Mouse (Mus musculus): Measurements from ENCODE around the gene Commd7.

Commd7 gene

GRCm38 (mm10) chr2:153618889-153619288 is 13.7 kb downstream of the Commd7 start:
- DNase-seq (ENCODE audit: low read depth): no peak

GRCm38 (mm10) chr2:153618439-153618838 is 14.1 kb downstream of the Commd7 start:
- no peak for DNase-seq (ENCODE audit: low read depth)

GRCm38 (mm10) chr2:153616893-153617292 is 15.7 kb downstream of the Commd7 start:
- no peak for DNase-seq (ENCODE audit: low read depth)

GRCm38 (mm10) chr2:153612594-153613281 is 19.8 kb downstream of the Commd7 start:
- DNase-seq (ENCODE audit: low read depth): peak; percentile 68

GRCm38 (mm10) chr2:153611743-153612142 is 20.8 kb downstream of the Commd7 start:
- no peak for DNase-seq (ENCODE audit: low read depth)

- DNase-seq (ENCODE audit: low read depth): no peak
These were observed 21.3 kb downstream of the Commd7 start for GRCm38 (mm10) chr2:153611241-153611630.

GRCm38 (mm10) chr2:153610426-153611240 is 21.9 kb downstream of the Commd7 start:
- no peak for DNase-seq (ENCODE audit: low read depth)

GRCm38 (mm10) chr2:153609548-153609947 is 23.0 kb downstream of the Commd7 start:
- peak; percentile 81 for DNase-seq (ENCODE audit: low read depth)

GRCm38 (mm10) chr2:153609058-153609457 is 23.5 kb downstream of the Commd7 start:
- DNase-seq (ENCODE audit: low read depth): no peak

- DNase-seq (ENCODE audit: low read depth): no peak
These were observed 24.6 kb downstream of the Commd7 start for GRCm38 (mm10) chr2:153607870-153608515.

GRCm38 (mm10) chr2:153606421-153606820 is 26.2 kb downstream of the Commd7 start:
- DNase-seq (ENCODE audit: low read depth): no peak

GRCm38 (mm10) chr2:153603724-153604123 is 28.9 kb downstream of the Commd7 start:
- no peak for DNase-seq (ENCODE audit: low read depth)

GRCm38 (mm10) chr2:153600667-153601648 is 31.6 kb downstream of the Commd7 start:
- peak; percentile 38 for DNase-seq (ENCODE audit: low read depth)

- DNase-seq (ENCODE audit: low read depth): peak; percentile 53
These were observed 32.4 kb downstream of the Commd7 start for GRCm38 (mm10) chr2:153600021-153600666.

GRCm38 (mm10) chr2:153597626-153598025 is 35.0 kb downstream of the Commd7 start:
- no peak for DNase-seq (ENCODE audit: low read depth)

GRCm38 (mm10) chr2:153597014-153597413 is 35.6 kb downstream of the Commd7 start:
- DNase-seq (ENCODE audit: low read depth): no peak

GRCm38 (mm10) chr2:153594998-153595397 is 37.6 kb downstream of the Commd7 start:
- no peak for DNase-seq (ENCODE audit: low read depth)

- DNase-seq (ENCODE audit: low read depth): no peak
These were observed 39.4 kb downstream of the Commd7 start for GRCm38 (mm10) chr2:153593186-153593585.

- no peak for DNase-seq (ENCODE audit: low read depth)
These were observed 40.2 kb downstream of the Commd7 start for GRCm38 (mm10) chr2:153592056-153593014.

All from NIH3T3 (cell line).